Mouse (Mus musculus): Measurements from ENCODE around the gene Ufm1.
A peak's percentile ranks its signal among the peaks of the same experiment; 100 is the strongest.

The Ufm1 gene

DNA sequence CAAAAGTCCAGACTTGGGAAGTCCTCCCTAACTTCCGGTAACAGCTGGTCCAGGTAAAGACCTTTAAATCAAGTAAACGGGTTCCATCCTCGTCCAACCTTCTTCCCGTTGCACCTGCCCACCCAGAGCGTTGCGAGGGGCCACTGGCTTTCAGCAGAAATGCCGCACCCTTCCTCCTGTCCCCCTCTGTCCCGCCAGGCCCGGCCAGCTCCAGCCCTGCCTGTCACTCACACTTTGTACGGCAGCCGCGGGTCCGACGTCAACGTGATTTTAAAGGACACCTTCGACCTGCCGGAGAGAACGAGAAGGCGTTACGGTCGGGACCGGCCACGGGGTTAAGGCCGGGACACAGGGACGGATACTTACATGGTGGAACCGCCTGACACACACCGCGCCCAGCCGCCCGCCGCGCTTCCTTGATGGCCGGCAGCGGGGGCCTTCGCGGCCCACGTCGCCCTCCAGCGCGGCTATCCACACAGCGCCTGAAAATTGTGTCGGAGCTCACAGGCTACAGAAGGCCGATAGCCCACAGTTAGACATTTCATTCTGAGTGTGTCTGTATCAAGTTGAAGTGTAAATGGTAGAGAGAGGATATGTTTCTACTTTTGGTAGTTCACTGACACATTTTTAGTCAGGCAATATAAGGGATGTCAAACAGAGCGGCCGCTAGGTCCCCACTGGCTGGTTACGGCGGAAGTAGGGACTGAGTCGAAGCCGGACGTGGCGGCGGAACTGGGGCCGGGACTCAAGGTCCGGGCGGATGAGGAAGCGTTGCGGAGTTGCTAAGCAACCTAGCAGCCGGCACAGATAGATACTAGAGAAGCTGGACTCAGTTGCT, at the start of gene Ufm1:
Gene Ufm1, minus strand, starts transcription at position 448 of the 838 bp plus-strand sequence.
- peak; percentile 96 for DNase-seq (ENCODE audit: low spot score in 2 of 2)

DNA sequence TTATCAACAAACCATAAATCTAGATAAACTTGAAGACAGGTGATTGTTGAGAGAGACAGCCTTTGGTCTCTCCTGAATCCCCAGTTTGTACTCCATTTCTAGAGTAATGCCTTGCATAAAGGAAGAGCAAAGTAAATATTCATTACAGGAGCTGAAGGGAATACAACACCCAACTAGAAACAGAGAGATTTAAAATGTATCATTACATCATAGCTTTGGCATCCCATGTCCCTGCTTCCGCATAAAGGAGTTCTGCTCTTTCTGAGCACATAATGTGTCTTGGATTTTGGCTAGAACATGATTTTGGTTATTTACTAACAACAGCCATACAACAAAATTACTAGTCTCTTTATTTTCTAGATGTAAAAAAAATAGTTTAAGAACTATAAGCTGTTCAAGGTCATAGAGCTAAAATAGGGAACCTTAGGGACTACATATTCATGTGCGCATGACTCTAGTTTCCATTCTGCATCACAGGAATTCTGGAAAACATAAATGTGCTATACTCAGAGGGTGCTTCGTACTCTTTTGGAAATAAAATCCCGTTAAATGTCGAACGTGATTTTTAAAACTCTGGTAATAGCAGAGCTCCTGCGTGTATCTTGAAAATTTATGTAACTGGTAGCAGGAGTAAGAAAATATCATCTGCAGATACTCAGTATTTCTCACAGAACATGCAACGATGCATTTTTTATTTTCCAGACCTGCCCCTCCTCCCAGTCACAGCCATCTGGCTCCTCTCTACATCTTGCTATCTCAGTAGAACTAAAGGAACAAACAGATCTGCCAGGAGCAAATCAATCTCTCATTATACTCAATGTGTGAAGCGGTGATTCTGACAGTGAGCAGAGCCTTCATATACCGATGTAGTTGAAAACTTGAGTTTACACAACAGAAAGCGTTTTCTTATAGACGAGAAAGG, 27.2 kb upstream of the Ufm1 start:
- no peak for DNase-seq (ENCODE audit: low spot score in 2 of 2)

DNA sequence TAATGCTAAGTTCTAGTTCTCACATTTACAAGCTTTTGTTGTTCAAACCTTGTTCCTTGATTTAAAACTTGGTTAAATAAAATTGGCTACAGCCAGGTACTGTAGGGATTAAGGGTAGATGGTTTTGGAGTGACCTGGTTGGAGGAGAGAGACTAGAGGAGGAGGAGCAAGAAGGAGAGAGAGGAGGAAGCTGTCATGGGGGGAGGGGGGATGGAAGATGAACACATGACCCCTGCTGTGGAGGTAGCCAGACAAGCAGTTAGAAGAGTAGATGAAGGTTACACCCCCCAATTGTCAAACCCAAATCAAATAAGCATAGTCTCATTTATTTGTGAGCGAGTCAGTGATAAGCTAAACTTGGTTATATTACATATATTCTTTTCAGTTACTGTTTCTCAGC, 8.0 kb upstream of the Ufm1 start:
- DNase-seq (ENCODE audit: low spot score in 2 of 2), result no peak

DNA sequence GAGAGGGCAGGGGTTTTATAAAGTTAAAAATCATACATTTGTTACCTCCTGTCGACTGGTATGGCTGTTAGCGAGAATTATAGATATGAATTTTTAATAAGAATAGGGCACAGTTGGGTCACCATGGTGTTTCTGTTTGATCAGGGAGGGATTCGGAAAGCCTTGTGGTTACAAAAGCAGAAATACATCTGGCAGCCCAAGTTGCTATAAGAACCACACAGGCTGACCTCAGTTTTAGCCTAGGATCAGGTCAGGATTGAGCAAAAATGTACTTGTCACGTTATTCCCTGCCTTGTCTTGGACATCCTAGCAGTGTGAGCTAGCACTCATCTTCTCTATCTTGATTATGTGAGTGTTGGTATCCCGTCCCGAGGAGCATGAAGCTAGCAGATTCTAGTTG, 6.9 kb upstream of the Ufm1 start:
- DNase-seq (ENCODE audit: low spot score in 2 of 2), result no peak

GRCm38 (mm10) chr3:53869263-53869662, 5.6 kb upstream of the Ufm1 start:
- DNase-seq (ENCODE audit: low spot score in 2 of 2), result no peak

GRCm38 (mm10) chr3:53868212-53868611, 4.6 kb upstream of the Ufm1 start:
- DNase-seq (ENCODE audit: low spot score in 2 of 2), result no peak

DNA sequence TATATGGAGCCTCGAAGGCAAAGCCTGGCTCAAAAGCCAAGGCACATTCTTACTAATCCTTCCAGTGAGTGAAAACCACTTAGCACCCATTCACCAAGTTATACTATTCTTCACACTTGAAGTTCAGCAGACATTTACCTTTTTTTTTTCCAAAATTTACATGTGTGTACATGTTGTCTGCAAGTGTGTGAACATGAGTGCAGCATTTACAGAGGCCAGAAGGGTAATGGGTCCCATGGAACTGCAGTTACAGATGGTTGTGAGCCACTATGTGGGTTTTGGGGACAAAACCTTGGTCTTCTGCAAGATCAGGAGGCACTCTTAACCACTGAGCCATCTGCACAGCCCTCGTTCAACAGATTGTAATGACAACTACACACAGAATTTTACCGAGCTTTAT, 8.8 kb downstream of the Ufm1 start:
- no peak for DNase-seq (ENCODE audit: low spot score in 2 of 2)

- no peak for DNase-seq (ENCODE audit: low spot score in 2 of 2)
Observed at GRCm38 (mm10) chr3:53854261-53854660, 9.4 kb downstream of the Ufm1 start.

- DNase-seq (ENCODE audit: low spot score in 2 of 2), result no peak
Observed at GRCm38 (mm10) chr3:53848262-53848661, 15.4 kb downstream of the Ufm1 start.

- no peak for DNase-seq (ENCODE audit: low spot score in 2 of 2)
Observed at GRCm38 (mm10) chr3:53847726-53848125, 15.9 kb downstream of the Ufm1 start.

- no peak for DNase-seq (ENCODE audit: low spot score in 2 of 2)
Observed at GRCm38 (mm10) chr3:53846206-53846928, 17.3 kb downstream of the Ufm1 start.

DNA sequence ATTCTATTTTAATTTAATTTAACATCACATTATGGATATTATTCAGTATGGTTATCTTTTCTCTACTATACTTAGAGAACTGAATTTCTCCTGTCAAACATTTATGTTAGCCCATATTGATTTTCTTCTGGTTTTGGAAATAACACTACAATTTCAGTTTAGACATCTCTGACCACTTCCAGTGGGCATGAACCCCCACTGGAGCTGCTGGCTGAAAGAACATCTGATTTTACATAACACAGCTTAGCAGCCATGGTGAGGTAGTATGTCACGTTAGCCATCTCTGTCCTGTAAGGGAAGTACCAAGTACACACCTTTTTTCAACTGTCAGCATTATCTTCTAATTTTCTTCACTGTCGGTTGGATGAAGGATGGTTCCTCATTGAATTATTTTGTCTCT, 18.8 kb downstream of the Ufm1 start, which contains the start of gene Gm10985:
Gene Gm10985, plus strand, starts transcription at position 301 of the 400 bp plus-strand sequence.
- no peak for DNase-seq (ENCODE audit: low spot score in 2 of 2)

DNA sequence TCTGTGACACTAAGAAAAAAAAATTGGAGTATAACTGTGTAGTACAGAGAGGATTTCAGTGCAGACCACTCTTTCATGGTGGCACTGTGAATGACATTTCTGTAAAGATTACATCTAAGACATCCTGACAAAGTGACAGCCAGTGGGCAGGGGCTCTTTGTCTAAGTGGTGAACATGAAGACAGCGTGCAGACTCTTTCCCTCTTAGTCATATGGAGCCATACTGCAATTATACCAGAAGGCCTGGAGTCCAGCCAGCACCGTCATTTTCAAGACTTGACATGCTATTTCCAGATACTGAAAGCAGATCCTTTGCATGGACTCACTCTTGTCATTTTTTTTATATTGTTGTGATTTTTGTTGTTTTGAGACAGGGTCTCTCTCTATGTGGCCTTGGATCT, 29.4 kb downstream of the Ufm1 start:
- no peak for DNase-seq (ENCODE audit: low spot score in 2 of 2)

- DNase-seq (ENCODE audit: low spot score in 2 of 2), result no peak
Observed at GRCm38 (mm10) chr3:53813421-53813977, 50.1 kb downstream of the Ufm1 start.
